Mouse (Mus musculus): ENCODE measurements around the gene Anxa6. TPM values are rescaled to one million over a fixed set of nuclear protein-coding genes. Genes with fewer than 3 reads are reported as not detected.
"Not testable (repeated sequence)": the region's sequence is repeated elsewhere in the genome, so short reads cannot be mapped to it uniquely, and the experiment has no call there.

Anxa6 gene
- polyA plus RNA-seq, 1 experiment from 2014 or later, result 78.5 TPM

- no peaks in the 10 kb centered on the region for H3K9me3 ChIP-seq (ENCODE audit: control insufficient read depth, low read length)
- no peak for ATAC-seq (replicated peaks; ENCODE audit: low FRiP score)
- no peak overlapping the region for H3K27ac ChIP-seq (ENCODE audit: low read depth, low read length)
Observed at GRCm38 (mm10) chr11:54958571-54959073, 74.6 kb downstream of the Anxa6 start.

GRCm38 (mm10) chr11:54957708-54958107 is 75.5 kb downstream of the Anxa6 start:
- H3K27me3 ChIP-seq (replicated peaks; ENCODE audit: control insufficient read depth, insufficient read depth, low read length); ATAC-seq (replicated peaks; ENCODE audit: low FRiP score); H3K9ac ChIP-seq (ENCODE audit: low read depth, low read length); H3K36me3 ChIP-seq (ENCODE audit: control insufficient read depth, insufficient read depth, low read length); H3K4me3 ChIP-seq (ENCODE audit: low read depth, low read length); H3K27ac ChIP-seq (ENCODE audit: low read depth, low read length); H3K9me3 ChIP-seq (ENCODE audit: control insufficient read depth, low read length); DNase-seq (ENCODE audit: low spot score); H3K4me2 ChIP-seq: not testable (repeated sequence)
- WGBS, result 80% methylated on average over 3 of the region's 3 CpGs
- H3K4me1 ChIP-seq (replicated peaks; ENCODE audit: control insufficient read depth, insufficient read depth, low read length), result peaks cover 17% of the 10 kb centered on the region

More at GRCm38 (mm10) chr11:54958571-54959073, 74.6 kb downstream of the Anxa6 start:
- Histone ChIP-seq H3K27me3 (replicated peaks; ENCODE audit: control insufficient read depth, insufficient read depth, low read length) (no peaks in the 10 kb centered on the region), H3K4me1 (replicated peaks; ENCODE audit: control insufficient read depth, insufficient read depth, low read length) (peaks cover 14% of the 10 kb centered on the region), H3K4me3 (ENCODE audit: low read depth, low read length) (no peak overlapping the region), H3K36me3 (ENCODE audit: control insufficient read depth, insufficient read depth, low read length) (no peaks in the 10 kb centered on the region), H3K9ac (ENCODE audit: low read depth, low read length) (no peak overlapping the region), H3K4me2 (no peak overlapping the region)
- no peak for DNase-seq (ENCODE audit: low spot score)
- 23% methylated on average over 3 of the region's 3 CpGs for WGBS

GRCm38 (mm10) chr11:54956912-54957311 is 76.3 kb downstream of the Anxa6 start:
- ATAC-seq (replicated peaks; ENCODE audit: low FRiP score), result no peak

GRCm38 (mm10) chr11:54955735-54956480 is 77.3 kb downstream of the Anxa6 start:
- H3K9me3 ChIP-seq (ENCODE audit: control insufficient read depth, low read length), result no peaks in the 10 kb centered on the region
- peak overlapping the region; percentile 83 for H3K4me2 ChIP-seq
- H3K36me3 ChIP-seq (ENCODE audit: control insufficient read depth, insufficient read depth, low read length), result no peaks in the 10 kb centered on the region
- peaks cover 25% of the 10 kb centered on the region for H3K4me1 ChIP-seq (replicated peaks; ENCODE audit: control insufficient read depth, insufficient read depth, low read length)
- H3K27me3 ChIP-seq (replicated peaks; ENCODE audit: control insufficient read depth, insufficient read depth, low read length), result no peaks in the 10 kb centered on the region
- H3K4me3 ChIP-seq (ENCODE audit: low read depth, low read length), result peak overlapping the region; percentile 87
- peak; percentile 96 for ATAC-seq (replicated peaks; ENCODE audit: low FRiP score)
- peak overlapping the region; percentile 76 for H3K27ac ChIP-seq (ENCODE audit: low read depth, low read length)
- WGBS, result 1% methylated on average over 59 of the region's 59 CpGs
- H3K9ac ChIP-seq (ENCODE audit: low read depth, low read length), result peak overlapping the region; percentile 83
- DNase-seq (ENCODE audit: low spot score), result peak; percentile 97

More at GRCm38 (mm10) chr11:54956912-54957311, 76.3 kb downstream of the Anxa6 start:
- H3K9ac ChIP-seq (ENCODE audit: low read depth, low read length), result no peak overlapping the region
- 51% methylated on average over 7 of the region's 7 CpGs for WGBS
- peaks cover 25% of the 10 kb centered on the region for H3K4me1 ChIP-seq (replicated peaks; ENCODE audit: control insufficient read depth, insufficient read depth, low read length)
- H3K4me2 ChIP-seq, result no peak overlapping the region
- H3K36me3 ChIP-seq (ENCODE audit: control insufficient read depth, insufficient read depth, low read length), result no peaks in the 10 kb centered on the region
- no peak overlapping the region; the same call in 1 of the 2 replicates for H3K27ac ChIP-seq (ENCODE audit: low read depth, low read length)
- no peaks in the 10 kb centered on the region for H3K27me3 ChIP-seq (replicated peaks; ENCODE audit: control insufficient read depth, insufficient read depth, low read length)
- no peak overlapping the region for H3K4me3 ChIP-seq (ENCODE audit: low read depth, low read length)
- no peak for DNase-seq (ENCODE audit: low spot score)
- H3K9me3 ChIP-seq (ENCODE audit: control insufficient read depth, low read length), result no peaks in the 10 kb centered on the region

- WGBS, result 34% methylated on average over 10 of the region's 10 CpGs
Observed at GRCm38 (mm10) chr11:54955400-54955734, 77.9 kb downstream of the Anxa6 start.

GRCm38 (mm10) chr11:54954716-54955115 is 78.5 kb downstream of the Anxa6 start:
- H3K27ac ChIP-seq (ENCODE audit: low read depth, low read length), result no peak overlapping the region
- 86% methylated on average over 8 of the region's 8 CpGs for WGBS
- peaks cover 25% of the 10 kb centered on the region for H3K4me1 ChIP-seq (replicated peaks; ENCODE audit: control insufficient read depth, insufficient read depth, low read length)
- ATAC-seq (replicated peaks; ENCODE audit: low FRiP score), result no peak
- no peaks in the 10 kb centered on the region for H3K27me3 ChIP-seq (replicated peaks; ENCODE audit: control insufficient read depth, insufficient read depth, low read length)
- no peak overlapping the region for H3K9ac ChIP-seq (ENCODE audit: low read depth, low read length)
- DNase-seq (ENCODE audit: low spot score), result no peak
- no peak overlapping the region for H3K4me3 ChIP-seq (ENCODE audit: low read depth, low read length)
- H3K9me3 ChIP-seq (ENCODE audit: control insufficient read depth, low read length), result no peaks in the 10 kb centered on the region
- peak overlapping the region; percentile 83 for H3K4me2 ChIP-seq
- H3K36me3 ChIP-seq (ENCODE audit: control insufficient read depth, insufficient read depth, low read length), result no peaks in the 10 kb centered on the region

More at GRCm38 (mm10) chr11:54955400-54955734, 77.9 kb downstream of the Anxa6 start:
- Histone ChIP-seq H3K4me3 (ENCODE audit: low read depth, low read length) (peak overlapping the region; percentile 87), H3K27ac (ENCODE audit: low read depth, low read length) (peak overlapping the region; percentile 76), H3K4me2 (peak overlapping the region; percentile 83), H3K4me1 (replicated peaks; ENCODE audit: control insufficient read depth, insufficient read depth, low read length) (peaks cover 25% of the 10 kb centered on the region), H3K9ac (ENCODE audit: low read depth, low read length) (peak overlapping the region; percentile 83)
- H3K27me3 ChIP-seq (replicated peaks; ENCODE audit: control insufficient read depth, insufficient read depth, low read length); DNase-seq (ENCODE audit: low spot score); H3K9me3 ChIP-seq (ENCODE audit: control insufficient read depth, low read length); ATAC-seq (replicated peaks; ENCODE audit: low FRiP score); H3K36me3 ChIP-seq (ENCODE audit: control insufficient read depth, insufficient read depth, low read length): not testable (repeated sequence)

- ATAC-seq (replicated peaks; ENCODE audit: low FRiP score), result no peak
- no peaks in the 10 kb centered on the region for H3K36me3 ChIP-seq (ENCODE audit: control insufficient read depth, insufficient read depth, low read length)
- no peak overlapping the region for H3K27ac ChIP-seq (ENCODE audit: low read depth, low read length)
- H3K4me2 ChIP-seq, result no peak overlapping the region
- no peak overlapping the region for H3K4me3 ChIP-seq (ENCODE audit: low read depth, low read length)
- H3K4me1 ChIP-seq (replicated peaks; ENCODE audit: control insufficient read depth, insufficient read depth, low read length), result peaks cover 25% of the 10 kb centered on the region
- 67% methylated on average over 9 of the region's 9 CpGs for WGBS
- no peaks in the 10 kb centered on the region for H3K27me3 ChIP-seq (replicated peaks; ENCODE audit: control insufficient read depth, insufficient read depth, low read length)
- DNase-seq (ENCODE audit: low spot score), result no peak
- H3K9ac ChIP-seq (ENCODE audit: low read depth, low read length), result no peak overlapping the region
- no peaks in the 10 kb centered on the region for H3K9me3 ChIP-seq (ENCODE audit: control insufficient read depth, low read length)
Observed at GRCm38 (mm10) chr11:54953993-54954446, 79.2 kb downstream of the Anxa6 start.

- Histone ChIP-seq H3K27me3 (replicated peaks; ENCODE audit: control insufficient read depth, insufficient read depth, low read length) (no peaks in the 10 kb centered on the region), H3K27ac (ENCODE audit: low read depth, low read length) (no peak overlapping the region), H3K4me1 (replicated peaks; ENCODE audit: control insufficient read depth, insufficient read depth, low read length) (peaks cover 18% of the 10 kb centered on the region), H3K4me3 (ENCODE audit: low read depth, low read length) (no peak overlapping the region), H3K36me3 (ENCODE audit: control insufficient read depth, insufficient read depth, low read length) (no peaks in the 10 kb centered on the region), H3K9me3 (ENCODE audit: control insufficient read depth, low read length) (no peaks in the 10 kb centered on the region), H3K4me2 (no peak overlapping the region), H3K9ac (ENCODE audit: low read depth, low read length) (no peak overlapping the region)
- DNase-seq (ENCODE audit: low spot score), result no peak
- no peak for ATAC-seq (replicated peaks; ENCODE audit: low FRiP score)
- WGBS, result 56% methylated on average over 6 of the region's 6 CpGs
Observed at GRCm38 (mm10) chr11:54952651-54953050, 80.6 kb downstream of the Anxa6 start.

GRCm38 (mm10) chr11:54950684-54951083 is 82.6 kb downstream of the Anxa6 start:
- Histone ChIP-seq H3K4me1 (replicated peaks; ENCODE audit: control insufficient read depth, insufficient read depth, low read length) (peaks cover 15% of the 10 kb centered on the region), H3K27ac (ENCODE audit: low read depth, low read length) (no peak overlapping the region), H3K4me2 (no peak overlapping the region), H3K27me3 (replicated peaks; ENCODE audit: control insufficient read depth, insufficient read depth, low read length) (no peaks in the 10 kb centered on the region), H3K9ac (ENCODE audit: low read depth, low read length) (no peak overlapping the region), H3K36me3 (ENCODE audit: control insufficient read depth, insufficient read depth, low read length) (no peaks in the 10 kb centered on the region), H3K9me3 (ENCODE audit: control insufficient read depth, low read length) (no peaks in the 10 kb centered on the region), H3K4me3 (ENCODE audit: low read depth, low read length) (no peak overlapping the region)
- ATAC-seq (replicated peaks; ENCODE audit: low FRiP score) (no peak), DNase-seq (ENCODE audit: low spot score) (no peak)
- WGBS, result 88% methylated on average over 6 of the region's 6 CpGs
